Mouse (Mus musculus) ES-CJ7 (cell line): ENCODE measurements at regions not wholly inside any gene's neighbourhood (a gene's known extent, or its start where the extent isn't known, plus 50 kb on each side); places are given as distances from the start of the nearest gene placed in this dataset.
A peak's percentile ranks its signal among the peaks of the same experiment; 100 is the strongest.

Source experiments
- DNase-seq: peaks from one replicate; pipeline ENCODE4 v3.0.0; 2011; ENCODE audit warnings: low read depth, low spot score

DNA sequence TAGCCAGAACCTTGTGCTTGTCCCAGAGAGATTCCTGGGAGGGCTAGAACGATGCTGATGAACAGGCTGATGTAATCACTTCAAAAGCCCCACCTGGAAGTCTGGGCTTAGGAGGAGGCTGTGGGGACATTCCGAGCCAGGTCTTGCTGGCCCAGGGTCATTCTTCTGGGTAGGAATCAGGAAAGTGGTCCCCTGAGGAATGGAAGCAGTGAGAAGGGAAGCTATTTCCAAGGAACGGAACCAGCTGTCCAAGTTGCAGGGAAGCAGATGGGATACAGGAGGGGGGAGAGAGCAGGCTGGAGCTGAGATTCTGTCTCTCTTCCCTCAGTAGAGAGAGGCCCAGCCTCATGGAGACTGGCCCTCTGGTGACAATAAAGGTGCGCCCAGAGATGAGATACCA is 243.9 kb downstream of the Tcf7l2 start:
- no peak for DNase-seq

DNA sequence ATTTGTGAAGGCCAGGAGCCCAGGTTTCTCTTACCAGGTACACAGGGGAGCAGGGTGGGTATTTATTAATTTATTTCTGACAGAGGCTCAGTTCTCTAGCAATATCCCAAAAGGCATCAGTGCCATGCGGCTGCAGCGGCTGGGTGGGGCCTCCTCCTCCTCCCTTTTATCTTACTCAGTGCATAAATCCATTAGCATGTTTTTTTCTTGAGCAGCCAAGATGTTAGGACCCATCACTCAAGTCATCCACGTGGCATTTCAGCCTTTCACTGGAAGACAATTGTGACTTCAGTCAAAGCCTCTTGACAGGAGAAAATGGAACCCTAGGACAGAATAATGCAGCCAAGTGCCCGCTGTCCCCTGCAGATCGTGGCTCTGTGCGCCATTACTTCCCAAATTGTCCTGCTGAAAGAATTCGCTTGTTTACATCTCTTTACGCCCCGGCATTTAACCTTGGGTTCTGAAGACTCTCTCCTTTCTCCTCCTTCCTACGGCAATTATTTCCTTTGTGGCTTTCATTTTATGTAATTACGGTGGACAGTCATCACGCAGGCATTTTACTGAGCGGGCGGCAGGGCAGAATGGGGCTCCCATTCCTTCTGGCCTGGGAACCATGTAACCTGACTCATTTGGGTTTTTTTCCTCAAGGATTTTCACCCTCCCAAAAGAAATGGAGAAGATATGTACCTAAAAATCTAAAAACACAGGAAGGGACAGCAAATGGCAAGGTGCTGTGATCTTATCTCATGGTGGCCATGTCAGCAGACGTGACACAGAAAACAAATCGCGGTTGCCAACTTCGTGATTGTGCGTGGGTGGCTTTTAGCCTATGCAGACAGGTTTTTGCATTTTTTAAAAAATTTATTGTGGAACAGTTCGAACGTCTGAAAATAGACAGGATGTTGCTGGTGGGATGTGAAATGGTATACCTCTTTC is 250.4 kb downstream of the Tcf7l2 start:
- DNase-seq: no peak

- no peak for DNase-seq
Observed at GRCm38 (mm10) chr19:55992727-55993066, 251.1 kb downstream of the Tcf7l2 start.

DNA sequence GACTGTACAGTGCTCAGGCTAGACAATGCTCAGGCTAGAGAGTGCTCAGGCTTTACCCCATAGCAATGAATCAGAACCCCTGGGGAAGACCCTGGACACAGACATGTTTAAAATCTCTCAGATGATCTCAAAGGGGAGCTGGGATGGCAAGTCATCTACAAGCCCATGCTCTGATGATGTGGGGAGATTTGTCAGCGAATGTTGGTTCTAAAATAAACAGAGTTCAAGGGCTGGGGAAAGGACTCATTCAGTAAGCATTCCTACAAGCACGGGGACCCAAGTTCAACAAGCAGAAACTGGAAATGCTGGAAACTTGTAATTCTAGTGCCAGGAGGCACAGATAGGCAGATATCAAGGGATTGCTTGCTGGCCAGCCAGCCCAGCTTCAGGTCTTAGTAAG is 254.1 kb downstream of the Tcf7l2 start:
- no peak for DNase-seq

DNA sequence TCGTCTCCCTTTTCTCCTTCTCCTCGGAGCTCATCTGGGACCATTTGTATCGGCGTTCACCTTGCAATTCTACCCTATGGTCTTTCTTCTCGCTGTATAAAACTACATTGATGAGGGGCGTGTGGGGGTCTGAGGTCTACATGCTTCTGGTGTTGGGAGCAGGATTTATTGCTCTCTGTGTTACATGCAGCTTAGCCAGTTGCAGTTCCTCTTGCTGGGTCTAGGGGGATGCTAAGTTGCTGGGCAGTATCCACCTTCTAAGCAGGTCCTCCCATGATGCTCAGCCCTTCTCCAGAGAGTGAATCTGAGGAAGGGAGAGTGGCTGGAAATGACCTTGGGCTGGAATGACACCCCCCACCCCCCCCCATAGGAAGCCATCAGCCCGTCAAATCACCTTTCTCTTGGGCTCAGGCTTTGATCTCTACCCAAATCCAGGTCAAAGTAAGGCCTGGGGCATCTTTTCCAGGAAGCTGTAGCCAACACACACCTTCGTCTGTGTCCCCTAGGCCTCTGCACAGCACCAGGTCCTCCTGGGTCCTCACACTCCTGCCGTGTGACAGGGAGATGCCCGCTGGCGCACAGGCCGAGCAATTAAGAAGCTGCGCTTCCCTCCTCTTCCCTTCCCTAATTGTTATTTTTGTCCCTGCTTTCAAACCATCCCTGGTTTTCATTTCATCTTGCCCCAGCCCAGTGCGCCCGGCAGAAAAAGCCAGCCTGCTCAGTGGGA is 257.0 kb downstream of the Tcf7l2 start:
- DNase-seq: peak; percentile 33

DNA sequence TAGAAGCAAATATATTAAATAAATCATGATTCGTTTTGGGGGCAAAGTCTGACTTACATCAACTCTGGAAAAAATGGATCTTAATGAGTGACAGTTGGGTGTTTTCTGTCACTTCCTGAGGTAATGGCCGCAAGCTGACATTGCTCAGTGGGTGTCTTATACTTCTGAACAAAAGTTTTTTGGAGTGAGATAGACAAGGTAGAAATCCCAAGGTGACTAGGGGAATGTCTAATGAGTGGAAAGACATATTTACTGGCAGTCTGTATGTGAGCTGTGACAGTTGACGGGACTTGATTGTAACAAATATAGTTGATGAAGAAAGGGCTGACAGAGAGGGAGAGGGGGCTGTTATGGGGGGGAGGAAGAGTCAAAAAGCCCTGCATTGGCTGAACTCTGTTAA is 257.8 kb downstream of the Tcf7l2 start:
- DNase-seq: no peak

DNA sequence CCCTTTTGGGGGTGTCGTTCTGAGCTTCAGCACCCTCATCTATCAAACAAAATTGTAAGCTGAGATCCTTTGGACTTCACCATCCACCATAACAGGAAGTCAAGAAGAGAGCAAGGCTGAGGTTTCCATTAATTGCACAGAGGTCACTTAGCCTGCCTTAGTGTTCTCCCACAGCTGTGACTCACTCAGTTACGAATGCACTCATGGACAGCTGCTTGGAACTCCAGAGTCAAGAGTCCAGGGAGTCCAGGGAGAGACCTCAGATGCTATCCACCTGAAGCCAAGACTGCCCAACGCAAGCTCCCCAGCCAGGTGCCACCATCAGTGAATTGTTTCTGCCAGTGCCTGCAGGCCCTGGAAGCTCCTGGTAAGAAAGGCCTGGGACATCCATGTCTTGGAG is 259.8 kb downstream of the Tcf7l2 start:
- DNase-seq: no peak

- no peak for DNase-seq
Observed at GRCm38 (mm10) chr19:56005886-56006285, 264.3 kb downstream of the Tcf7l2 start.

GRCm38 (mm10) chr19:56007433-56007832 is 265.8 kb downstream of the Tcf7l2 start:
- peak; percentile 39 for DNase-seq

- DNase-seq: no peak
Observed at GRCm38 (mm10) chr19:56010766-56011165, 269.1 kb downstream of the Tcf7l2 start.

GRCm38 (mm10) chr19:56011292-56011691 is 269.7 kb downstream of the Tcf7l2 start:
- no peak for DNase-seq

- DNase-seq: no peak
Observed at GRCm38 (mm10) chr19:56016548-56017346, 270.2 kb upstream of the Habp2 start.

GRCm38 (mm10) chr19:56017524-56017923 is 269.4 kb upstream of the Habp2 start:
- DNase-seq: no peak

DNA sequence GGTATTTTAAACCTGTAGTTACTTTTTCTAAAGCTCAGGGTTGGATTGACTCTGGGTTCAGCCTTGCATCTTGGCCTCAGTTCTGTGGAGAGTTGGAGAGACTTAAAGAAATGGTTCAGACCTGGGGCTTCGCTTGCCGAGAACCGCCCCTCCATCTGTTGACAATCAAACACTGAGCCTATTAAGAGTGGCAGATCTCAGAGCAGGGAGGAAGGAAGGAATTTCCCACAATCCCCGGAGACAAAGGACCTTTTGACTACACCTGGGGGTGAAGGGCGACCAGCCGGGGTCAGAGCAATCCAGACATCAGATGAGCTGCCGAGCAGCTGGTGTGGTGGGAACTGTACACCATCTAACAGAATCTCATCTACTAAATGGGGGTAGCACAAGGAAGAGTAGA is 267.8 kb upstream of the Habp2 start:
- DNase-seq: no peak

DNA sequence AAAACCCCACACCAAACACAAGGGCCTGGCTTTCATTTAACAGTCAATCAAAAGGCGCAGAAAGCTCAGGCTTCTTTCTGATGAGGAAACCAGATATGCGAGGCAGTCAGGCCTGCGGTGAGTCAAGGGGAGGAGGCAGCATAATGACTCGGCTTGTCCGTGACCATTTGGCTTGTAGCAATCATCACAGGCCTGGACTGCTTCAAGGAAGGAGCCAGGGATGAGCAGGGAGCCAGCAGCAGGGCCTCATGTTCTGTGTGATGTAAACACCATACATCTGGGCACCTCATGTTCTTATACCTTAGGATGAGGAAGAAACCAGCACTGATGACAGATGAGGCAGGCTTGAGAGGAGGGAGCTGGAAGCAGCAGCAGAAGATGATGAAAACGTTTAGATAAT is 264.6 kb upstream of the Habp2 start:
- DNase-seq: no peak

- no peak for DNase-seq
Observed at GRCm38 (mm10) chr19:56024599-56024998, 262.3 kb upstream of the Habp2 start.

GRCm38 (mm10) chr19:56029428-56030281 is 257.3 kb upstream of the Habp2 start:
- DNase-seq: no peak

DNA sequence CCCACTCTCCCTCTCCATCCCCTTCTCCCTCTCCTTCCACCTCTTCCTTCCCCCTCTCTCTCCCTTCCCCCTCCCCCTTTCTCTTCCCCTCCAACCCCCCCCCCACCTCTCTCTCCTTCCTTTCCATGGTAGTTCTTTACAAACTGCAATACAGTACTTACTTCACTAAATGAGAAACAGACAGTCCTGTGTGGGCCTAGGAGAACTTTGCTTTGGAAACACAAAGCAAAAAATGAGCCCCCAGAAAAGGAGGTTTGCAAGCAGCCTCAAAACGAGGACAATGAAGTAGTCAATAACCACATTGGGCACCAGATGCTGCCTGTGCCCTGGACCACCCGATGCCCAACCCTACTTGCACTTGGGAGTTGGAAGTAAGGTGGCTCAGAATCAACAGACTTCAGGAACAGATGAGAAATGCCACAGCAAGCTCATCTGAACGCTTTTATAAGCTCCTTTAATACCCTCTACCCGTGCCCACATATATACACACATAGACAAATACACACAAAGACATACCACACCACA is 256.5 kb upstream of the Habp2 start:
- no peak for DNase-seq

- no peak for DNase-seq
Observed at GRCm38 (mm10) chr19:56034552-56034951, 252.4 kb upstream of the Habp2 start.

DNA sequence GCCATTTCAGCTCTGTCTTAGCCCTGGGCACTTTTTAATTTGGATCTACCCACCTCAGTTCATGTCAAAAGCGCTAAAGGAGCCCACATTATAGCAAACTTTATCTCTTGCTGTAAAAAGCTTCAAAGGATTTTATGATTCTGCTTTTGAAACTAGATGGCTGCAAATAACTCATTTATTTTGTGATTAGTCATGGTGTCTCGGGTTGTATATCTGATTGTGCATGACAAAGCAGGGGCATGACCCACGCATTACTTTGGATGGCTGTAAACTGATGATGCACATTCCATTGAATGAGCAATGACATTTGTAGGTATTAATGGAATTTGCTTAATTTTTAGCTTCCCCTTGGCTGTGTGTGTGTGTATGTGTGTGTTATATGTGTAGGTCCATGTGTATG is 249.4 kb upstream of the Habp2 start:
- no peak for DNase-seq
